Mouse (Mus musculus): Measurements from ENCODE around the gene Sema4d. TPM values are rescaled to one million over a fixed set of nuclear protein-coding genes. Genes with fewer than 3 reads are reported as not detected.

The Sema4d gene
- total RNA-seq (2014; rRNA removed) (19.7 and 33.1 TPM in 2 replicates), polyA plus RNA-seq (2015; fragmentation: Nextera tagmentation; extraction: Ambion mirVana) (13.7 and 15.0 TPM in 2 replicates)

DNA sequence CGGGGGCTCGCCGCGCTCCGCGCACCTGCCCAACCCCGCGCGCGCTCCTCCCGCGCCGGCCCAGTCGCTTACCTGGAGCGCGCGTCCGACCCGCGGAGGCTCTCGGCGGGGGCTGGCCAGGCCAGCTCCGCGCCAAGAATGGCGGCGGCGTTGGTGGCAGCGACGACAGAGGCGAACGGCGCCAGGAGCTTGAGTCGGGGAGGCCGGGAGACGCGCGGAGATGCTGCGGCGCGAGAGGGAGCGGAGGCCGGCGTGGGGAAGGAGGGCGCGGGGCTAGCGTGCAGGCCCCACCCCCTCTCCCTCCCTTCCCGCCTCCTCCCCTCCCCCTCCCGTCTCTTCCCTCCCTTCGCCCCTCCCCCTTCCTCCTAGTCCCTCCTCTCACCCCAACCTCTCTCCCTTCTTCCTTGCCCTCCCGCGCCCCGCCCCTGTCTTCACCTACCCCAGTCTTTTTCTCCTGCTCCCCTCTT, at the start of gene Sema4d:
Gene Sema4d (minus strand): TSS at position 323 of the 467 bp plus-strand sequence.
- 3% methylated on average over 26 of the region's 52 CpGs for WGBS
- Histone ChIP-seq H3K27me3 (ENCODE audit: insufficient read depth, low read length) (no peaks in the 10 kb centered on the region), H3K27ac (peak within 1 kb of the TSS; percentile 72), H3K9me3 (ENCODE audit: low read length) (no peaks in the 10 kb centered on the region), H3K4me3 (ENCODE audit: low read length) (peak within 1 kb of the TSS; percentile 80), H3K4me2 (ENCODE audit: low read depth, low read length) (peak within 1 kb of the TSS; percentile 80), H3K4me1 (ENCODE audit: insufficient read depth, low read length) (peaks cover 25% of the 10 kb centered on the region), H3K9ac (replicated peaks; ENCODE audit: low read length) (peak within 1 kb of the TSS; percentile 81), H3K36me3 (ENCODE audit: insufficient read depth, low read length) (no peaks in the 10 kb centered on the region)
- TF ChIP-seq CTCF (IDR thresholded peaks at IDR 0.05; ENCODE audit: low read depth), result no peak
- ATAC-seq, result peak; percentile 64
- DNase-seq (ENCODE audit: low spot score), result peak; percentile 91

DNA sequence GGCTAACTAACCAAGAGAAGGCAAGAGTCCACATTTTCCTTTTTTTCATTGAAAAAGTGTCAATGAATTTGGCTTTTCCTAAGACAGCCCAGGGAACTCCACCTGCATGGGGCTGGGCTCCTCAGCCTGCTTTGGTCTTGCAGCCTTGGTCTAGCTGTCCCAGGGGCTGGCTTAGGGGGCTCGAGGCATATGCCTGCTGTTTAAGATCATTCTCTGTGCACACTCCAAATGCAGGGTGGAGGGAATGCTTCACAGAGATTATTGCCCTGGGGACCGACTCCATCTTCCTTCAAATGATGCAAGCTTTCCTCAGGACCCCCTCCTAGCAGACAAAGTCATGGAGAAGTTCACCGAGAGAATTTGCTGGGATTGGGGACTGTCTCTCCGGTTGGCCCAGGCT, 49.8 kb upstream of the Sema4d start:
- no peak for ATAC-seq
- 0 out of 2 replicates have a peak, but pooled peaks cover 3% of the 10 kb centered on the region for H3K4me1 ChIP-seq (ENCODE audit: insufficient read depth, low read length)
- no peak overlapping the region for H3K9ac ChIP-seq (replicated peaks; ENCODE audit: low read length)
- H3K9me3 ChIP-seq (ENCODE audit: low read length), result no peaks in the 10 kb centered on the region
- no peak for DNase-seq (ENCODE audit: low spot score)
- TF ChIP-seq CTCF (IDR thresholded peaks at IDR 0.05; ENCODE audit: low read depth), result no peak
- no peak overlapping the region for H3K4me2 ChIP-seq (ENCODE audit: low read depth, low read length)
- H3K27ac ChIP-seq, result no peak overlapping the region
- H3K4me3 ChIP-seq (ENCODE audit: low read length), result no peak overlapping the region
- H3K27me3 ChIP-seq (ENCODE audit: insufficient read depth, low read length), result peaks cover 38% of the 10 kb centered on the region
- WGBS, result 75% methylated on average over 4 of the region's 4 CpGs
- no peaks in the 10 kb centered on the region for H3K36me3 ChIP-seq (ENCODE audit: insufficient read depth, low read length)

DNA sequence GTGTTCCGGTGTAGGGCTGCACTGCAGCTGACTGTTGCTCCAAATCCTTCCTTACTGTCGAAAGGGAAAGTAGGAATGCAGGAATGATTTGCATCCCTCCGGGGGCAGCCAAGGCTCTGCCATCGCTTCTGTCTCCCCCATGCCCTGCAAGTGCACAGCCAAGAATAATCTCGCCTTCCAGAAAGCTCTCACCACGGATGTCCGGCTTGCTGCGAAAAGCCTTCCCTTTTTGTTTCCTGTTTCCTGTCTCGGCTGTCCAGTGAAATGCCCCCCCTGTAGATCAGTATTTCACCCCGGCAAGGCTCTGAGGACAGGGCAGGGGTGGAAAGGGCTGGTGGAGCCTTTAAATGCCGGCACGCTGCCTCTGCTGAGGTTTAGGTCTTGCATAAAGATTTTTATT, 49.2 kb upstream of the Sema4d start:
- Histone ChIP-seq H3K27me3 (ENCODE audit: insufficient read depth, low read length) (peaks cover 38% of the 10 kb centered on the region), H3K4me3 (ENCODE audit: low read length) (no peak overlapping the region), H3K27ac (no peak overlapping the region), H3K4me2 (ENCODE audit: low read depth, low read length) (no peak overlapping the region), H3K9ac (replicated peaks; ENCODE audit: low read length) (no peak overlapping the region), H3K4me1 (ENCODE audit: insufficient read depth, low read length) (0 out of 2 replicates have a peak, but pooled peaks cover 3% of the 10 kb centered on the region), H3K36me3 (ENCODE audit: insufficient read depth, low read length) (no peaks in the 10 kb centered on the region), H3K9me3 (ENCODE audit: low read length) (no peaks in the 10 kb centered on the region)
- no peak for TF ChIP-seq CTCF (IDR thresholded peaks at IDR 0.05; ENCODE audit: low read depth)
- ATAC-seq, result no peak
- DNase-seq (ENCODE audit: low spot score), result no peak
- whole genome bisulfite sequencing, result 7% methylated on average over 12 of the region's 12 CpGs

DNA sequence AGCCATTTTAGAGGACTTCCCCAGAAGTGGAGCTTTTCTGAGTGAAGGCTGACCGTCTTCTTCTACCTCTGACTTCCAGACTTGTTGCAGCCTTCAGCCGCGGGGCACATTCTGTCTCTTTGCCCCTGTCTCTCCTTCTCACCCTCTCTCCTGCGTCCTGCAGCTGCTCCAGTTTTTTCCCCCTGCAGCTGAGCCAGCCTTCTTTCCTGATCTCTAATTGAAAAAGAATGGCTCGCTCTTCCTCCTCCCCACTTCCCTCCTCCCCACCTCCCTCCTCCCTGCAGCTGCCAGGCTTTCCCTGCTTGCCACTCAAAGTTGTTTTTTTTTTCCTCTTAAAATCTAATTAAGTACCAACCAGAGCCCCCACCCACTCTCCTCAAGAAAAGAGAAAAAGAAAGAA, 48.6 kb upstream of the Sema4d start:
- TF ChIP-seq CTCF (IDR thresholded peaks at IDR 0.05; ENCODE audit: low read depth), result no peak
- Histone ChIP-seq H3K36me3 (ENCODE audit: insufficient read depth, low read length) (no peaks in the 10 kb centered on the region), H3K9ac (replicated peaks; ENCODE audit: low read length) (no peak overlapping the region), H3K27me3 (ENCODE audit: insufficient read depth, low read length) (peaks cover 38% of the 10 kb centered on the region), H3K4me2 (ENCODE audit: low read depth, low read length) (no peak overlapping the region), H3K9me3 (ENCODE audit: low read length) (no peaks in the 10 kb centered on the region), H3K4me3 (ENCODE audit: low read length) (no peak overlapping the region), H3K4me1 (ENCODE audit: insufficient read depth, low read length) (0 out of 2 replicates have a peak, but pooled peaks cover 3% of the 10 kb centered on the region), H3K27ac (no peak overlapping the region)
- DNase-seq (ENCODE audit: low spot score) (no peak), ATAC-seq (no peak)
- 15% methylated on average over 5 of the region's 5 CpGs for WGBS

DNA sequence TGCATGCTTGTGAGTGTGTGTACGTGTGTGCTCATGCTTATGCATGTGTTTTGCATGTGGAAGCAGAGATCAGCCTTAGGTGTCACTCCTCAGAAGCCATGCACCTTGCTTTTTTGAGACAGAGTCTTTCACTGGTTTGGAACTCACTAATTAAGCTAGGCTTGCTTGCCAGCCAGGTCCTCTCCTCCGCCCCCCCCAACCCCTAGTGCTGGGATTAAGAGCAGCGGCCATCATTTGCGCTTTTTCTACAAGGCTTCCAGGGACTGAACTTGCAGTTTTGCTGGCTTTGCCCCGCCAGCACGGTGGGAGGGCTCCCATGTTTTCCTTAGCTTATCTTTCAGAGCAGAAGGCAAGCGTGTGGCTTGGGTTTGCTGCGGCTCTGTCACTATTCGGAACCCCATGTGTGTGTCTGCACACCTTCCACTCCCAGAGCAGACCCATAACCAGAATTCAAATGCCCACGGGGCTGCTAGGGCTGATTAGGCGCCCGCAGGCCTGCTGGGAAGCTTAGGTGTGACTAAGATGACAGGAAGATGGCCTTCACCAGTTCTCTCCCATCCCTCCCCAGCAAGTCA, 48.1 kb upstream of the Sema4d start:
- H3K9ac ChIP-seq (replicated peaks; ENCODE audit: low read length), result no peak overlapping the region
- H3K27ac ChIP-seq, result no peak overlapping the region
- DNase-seq (ENCODE audit: low spot score) (no peak), ATAC-seq (no peak)
- H3K4me1 ChIP-seq (ENCODE audit: insufficient read depth, low read length), result no peaks in the 10 kb centered on the region
- H3K36me3 ChIP-seq (ENCODE audit: insufficient read depth, low read length), result no peaks in the 10 kb centered on the region
- H3K9me3 ChIP-seq (ENCODE audit: low read length), result no peaks in the 10 kb centered on the region
- H3K4me3 ChIP-seq (ENCODE audit: low read length), result no peak overlapping the region
- 17% methylated on average over 12 of the region's 12 CpGs for WGBS
- H3K4me2 ChIP-seq (ENCODE audit: low read depth, low read length), result no peak overlapping the region
- H3K27me3 ChIP-seq (ENCODE audit: insufficient read depth, low read length), result peaks cover 38% of the 10 kb centered on the region
- no peak for TF ChIP-seq CTCF (IDR thresholded peaks at IDR 0.05; ENCODE audit: low read depth)

DNA sequence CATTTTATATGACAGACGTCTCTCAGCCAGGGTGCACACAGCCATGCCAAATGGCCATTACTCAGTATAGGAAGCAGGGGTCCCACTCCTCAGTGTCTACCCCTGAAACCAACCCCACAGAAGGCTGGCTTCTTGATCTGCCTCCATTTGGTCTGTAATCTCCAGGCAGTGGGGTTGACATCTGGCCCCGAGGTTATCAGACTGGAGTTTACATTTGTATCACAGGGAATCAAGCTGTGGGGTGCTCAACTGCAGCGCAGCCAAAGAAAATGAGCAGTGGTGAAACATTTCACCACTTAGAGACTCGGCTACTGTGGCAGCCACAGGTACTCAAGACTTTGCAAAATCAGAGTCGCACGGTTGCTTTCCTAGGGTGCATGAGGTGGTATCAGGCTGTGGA, 47.2 kb upstream of the Sema4d start:
- H3K4me2 ChIP-seq (ENCODE audit: low read depth, low read length), result no peak overlapping the region
- no peak overlapping the region for H3K4me3 ChIP-seq (ENCODE audit: low read length)
- no peak for DNase-seq (ENCODE audit: low spot score)
- 47% methylated on average over 6 of the region's 6 CpGs for WGBS
- H3K4me1 ChIP-seq (ENCODE audit: insufficient read depth, low read length), result no peaks in the 10 kb centered on the region
- H3K9ac ChIP-seq (replicated peaks; ENCODE audit: low read length), result no peak overlapping the region
- no peak overlapping the region for H3K27ac ChIP-seq
- peaks cover 38% of the 10 kb centered on the region for H3K27me3 ChIP-seq (ENCODE audit: insufficient read depth, low read length)
- no peak for TF ChIP-seq CTCF (IDR thresholded peaks at IDR 0.05; ENCODE audit: low read depth)
- no peak for ATAC-seq
- H3K36me3 ChIP-seq (ENCODE audit: insufficient read depth, low read length), result no peaks in the 10 kb centered on the region
- no peaks in the 10 kb centered on the region for H3K9me3 ChIP-seq (ENCODE audit: low read length)

All from hindbrain, postnatal 0 days (tissue).